Mouse (Mus musculus): ENCODE measurements around the gene Rundc3a.

Gene Rundc3a

DNA sequence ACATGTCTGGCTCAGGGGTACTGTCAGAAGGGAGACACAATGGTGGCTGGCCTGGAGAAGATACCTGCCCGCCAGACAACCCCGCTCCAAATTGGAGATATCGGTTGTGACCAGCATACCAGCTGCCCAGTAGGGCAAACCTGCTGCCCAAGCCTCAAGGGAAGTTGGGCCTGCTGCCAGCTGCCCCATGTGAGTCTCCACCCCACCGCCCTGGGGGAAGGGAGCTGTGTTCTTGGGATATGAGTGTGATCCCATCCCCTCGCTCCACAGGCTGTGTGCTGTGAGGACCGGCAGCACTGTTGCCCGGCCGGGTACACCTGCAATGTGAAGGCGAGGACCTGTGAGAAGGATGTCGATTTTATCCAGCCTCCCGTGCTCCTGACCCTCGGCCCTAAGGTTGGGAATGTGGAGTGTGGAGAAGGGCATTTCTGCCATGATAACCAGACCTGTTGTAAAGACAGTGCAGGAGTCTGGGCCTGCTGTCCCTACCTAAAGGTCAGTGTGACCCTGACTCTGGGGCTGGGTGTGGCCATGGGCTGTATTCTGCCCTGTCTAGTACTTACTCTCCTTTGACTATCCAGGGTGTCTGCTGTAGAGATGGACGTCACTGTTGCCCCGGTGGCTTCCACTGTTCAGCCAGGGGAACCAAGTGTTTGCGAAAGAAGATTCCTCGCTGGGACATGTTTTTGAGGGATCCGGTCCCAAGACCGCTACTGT is 42.7 kb downstream of the Rundc3a start:
- DNase-seq = peak; percentile 50

DNA sequence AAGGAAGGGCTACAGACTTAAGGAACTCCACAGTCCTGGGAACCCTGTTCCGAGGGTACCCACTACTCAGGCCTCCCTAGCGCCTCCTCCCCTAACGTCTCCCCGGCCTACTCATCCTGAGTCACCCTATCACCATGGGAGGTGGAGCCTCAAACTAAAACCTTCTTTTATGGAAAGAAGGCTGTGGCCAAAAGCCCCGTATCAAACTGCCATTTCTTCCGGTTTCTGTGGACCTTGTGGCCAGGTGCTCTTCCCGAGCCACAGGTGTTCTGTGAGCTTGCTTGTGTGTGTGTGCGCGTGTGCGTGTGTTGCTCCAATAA is 43.2 kb downstream of the Rundc3a start:
- no peak for DNase-seq

DNA sequence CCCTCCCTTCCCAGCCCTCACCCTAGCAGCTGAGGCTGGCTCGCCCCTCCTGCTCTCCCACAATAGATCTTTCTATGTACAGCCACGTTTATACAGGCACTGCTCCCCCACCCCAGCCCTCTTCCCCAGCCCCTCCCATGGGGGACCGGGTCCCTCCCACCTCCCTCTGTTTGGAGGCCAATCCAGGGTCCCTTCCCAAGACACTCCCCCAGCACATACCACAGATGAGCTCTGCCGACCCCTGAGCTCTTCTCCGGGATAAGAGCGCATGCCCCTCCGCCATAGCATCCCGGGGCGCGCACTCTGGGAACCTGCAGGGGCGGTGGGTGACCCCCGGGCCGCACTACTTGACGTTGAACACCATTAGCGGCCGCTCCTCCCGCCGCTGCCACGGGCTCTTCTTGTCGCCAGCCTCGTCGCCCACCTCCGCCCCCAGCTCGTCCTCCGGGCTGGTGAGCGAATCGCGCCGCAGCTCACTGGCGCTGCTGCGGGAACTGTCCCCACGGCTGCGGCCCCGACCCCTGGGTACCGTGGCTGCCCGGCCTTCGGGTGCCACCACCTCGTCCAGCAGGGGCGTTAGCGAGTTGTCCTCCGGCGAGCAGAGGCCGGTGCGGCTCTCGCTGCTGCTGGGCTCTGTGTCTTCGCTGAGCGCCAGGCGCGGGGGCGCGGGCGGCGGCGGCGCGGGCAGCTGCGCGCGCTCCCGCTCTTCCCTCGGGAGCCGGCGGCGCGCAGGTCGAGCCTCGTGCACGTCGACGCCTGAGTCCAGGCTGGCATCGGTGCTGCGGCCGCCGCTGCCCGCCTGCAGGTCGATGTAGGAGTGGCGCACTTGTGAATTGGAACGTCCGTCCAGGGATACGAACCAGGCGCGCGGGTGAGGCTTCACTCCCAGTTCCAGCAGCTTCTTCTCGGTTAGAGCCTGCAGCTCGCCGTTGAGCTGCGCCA is 44.2 kb downstream of the Rundc3a start:
- peak; percentile 66 for DNase-seq

DNA sequence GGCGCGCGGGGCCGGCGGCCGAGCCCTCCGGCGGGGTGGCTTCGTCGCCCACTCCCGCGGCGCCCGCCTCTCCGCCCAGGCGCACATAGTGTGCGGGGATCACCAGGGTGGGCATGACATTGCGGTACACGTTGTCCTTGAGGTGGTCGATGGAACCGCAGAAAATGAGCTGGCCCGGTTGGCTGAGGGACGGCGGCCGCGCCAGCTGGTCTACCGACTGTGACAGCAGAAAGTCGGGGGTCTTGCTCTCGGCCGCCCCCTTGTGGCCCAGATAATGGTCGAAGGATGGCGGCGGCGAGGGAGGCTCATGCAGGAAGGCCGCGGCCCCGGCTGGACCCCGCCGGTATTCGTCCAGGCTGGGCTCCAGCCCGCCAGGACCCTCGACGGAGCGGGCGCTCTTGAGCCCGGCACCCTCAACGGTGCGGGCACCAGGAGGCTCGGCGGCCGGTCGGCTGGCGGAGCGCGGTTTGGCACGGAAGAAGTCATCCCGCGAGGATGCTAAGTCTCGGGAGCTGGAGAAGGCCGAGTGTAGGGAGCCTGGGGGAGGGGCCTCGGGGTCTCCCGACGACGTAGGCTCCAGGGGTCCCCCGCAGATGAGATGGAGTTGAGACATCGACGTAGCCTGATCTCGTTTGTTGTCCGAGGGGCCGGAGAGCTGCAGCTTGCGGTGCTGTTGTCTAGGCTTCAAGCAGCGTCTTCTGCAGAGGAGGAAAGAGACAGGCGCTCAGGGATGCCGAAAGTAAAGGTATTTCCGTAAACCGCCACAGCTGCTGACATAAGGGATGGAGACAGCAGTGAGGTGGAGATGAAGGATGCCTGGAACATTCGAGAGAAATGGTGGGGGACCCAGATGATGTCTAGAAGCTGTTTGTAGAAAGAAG is 45.2 kb downstream of the Rundc3a start:
- DNase-seq = peak; percentile 96

DNA sequence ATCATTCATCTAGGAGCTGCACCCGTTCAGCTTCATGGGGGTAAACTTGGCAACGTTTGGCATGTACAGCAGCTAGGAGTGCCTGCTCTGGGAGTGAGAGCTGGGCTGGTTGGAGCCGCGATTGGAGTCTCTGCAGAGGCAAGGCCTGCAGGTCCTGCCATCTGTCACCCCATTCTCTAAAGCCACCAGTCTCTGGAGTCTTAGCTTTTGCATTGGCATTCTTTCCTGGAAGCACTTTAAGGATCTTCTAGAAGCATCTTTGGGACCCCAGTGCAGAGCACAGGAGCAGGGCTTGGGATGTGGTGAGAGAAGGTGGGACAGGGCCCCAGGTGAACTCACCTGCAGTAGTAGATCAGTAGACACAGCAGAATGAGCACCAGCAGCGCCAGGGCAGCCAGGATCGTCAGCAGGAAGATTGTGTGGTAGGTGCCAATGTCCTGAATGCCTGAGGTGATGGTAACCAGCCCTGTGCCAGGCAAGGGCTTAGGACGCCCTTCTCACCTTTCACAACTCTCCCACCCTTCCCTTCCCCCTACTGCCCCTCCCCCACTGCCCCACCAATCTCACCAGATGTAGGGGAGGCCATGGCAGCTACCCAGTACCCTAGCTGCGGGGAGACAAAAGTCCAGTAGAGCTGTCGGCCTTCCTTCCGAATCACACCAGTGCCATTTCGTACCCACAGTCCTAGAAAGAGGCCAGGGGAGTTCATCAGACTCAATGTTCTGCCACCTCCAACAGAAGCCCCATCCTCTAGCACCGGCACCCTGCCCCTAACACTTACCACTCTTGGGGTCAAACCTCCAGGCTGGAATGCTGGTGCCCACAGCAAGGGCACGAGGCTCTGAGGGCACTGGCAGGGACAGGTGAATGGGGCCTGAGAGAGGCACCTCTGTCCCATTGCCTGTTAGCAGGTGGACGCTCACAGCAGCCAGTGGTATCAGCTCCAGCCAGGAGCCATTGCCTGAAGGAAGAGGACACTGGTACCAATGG is 46.2 kb downstream of the Rundc3a start:
- DNase-seq = no peak

DNA sequence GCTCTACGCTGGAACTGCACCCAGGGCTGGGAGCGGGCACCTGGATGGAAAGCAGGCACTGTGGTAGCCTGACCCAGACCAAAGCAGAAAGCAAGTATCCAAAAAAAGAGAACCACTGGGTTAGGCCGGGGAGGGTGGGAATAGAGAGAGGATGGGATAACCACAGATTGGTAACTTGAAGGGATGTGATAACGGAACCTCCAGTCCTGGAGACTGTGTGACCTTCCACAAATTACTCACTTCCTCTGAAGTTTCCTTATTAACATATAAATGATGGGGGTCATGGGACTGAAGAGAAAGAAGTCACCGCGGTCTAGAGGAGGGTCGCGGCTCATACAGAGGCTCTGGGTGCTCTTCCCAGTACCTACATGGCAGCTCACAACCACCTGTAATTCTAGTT is 47.1 kb downstream of the Rundc3a start:
- no peak for DNase-seq

DNA sequence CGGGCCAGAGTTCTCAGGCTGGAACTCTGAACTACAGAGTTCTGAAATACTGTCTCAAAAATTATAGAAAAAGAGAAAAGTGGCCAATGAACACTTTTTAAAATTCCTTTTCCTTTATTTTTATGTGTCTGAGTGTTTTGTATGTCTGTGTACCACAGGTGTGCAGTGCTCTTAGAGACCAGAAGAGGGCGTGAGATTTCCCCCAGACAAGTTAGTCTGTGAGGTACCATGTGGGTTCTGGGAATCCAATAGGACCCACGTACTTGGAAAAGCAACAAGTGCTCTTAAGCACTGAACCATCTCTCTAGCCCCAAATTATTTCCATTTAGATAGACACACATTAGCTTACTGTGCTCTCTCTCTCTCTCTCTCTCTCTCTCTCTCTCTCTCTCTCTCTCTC is 48.2 kb downstream of the Rundc3a start:
- DNase-seq = no peak

DNA sequence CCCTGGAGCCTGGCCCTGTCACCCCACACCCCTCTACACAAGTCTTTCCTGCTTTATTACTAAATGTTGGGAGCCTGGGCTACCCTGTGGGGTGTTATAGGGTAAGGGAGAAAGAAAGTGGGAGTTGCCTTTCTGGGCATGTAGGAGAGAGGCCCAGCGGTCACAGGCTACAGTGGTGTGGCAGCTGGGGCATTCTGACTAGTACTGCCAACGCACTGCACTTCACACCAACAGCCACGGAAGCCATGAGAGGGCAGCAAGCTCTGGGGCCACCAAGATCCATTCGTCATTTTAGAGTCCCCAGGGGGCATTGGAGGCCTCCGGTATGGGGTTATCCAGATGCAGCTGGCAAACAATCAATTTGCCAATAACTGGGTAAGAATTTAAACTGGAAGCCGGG is 48.9 kb downstream of the Rundc3a start:
- no peak for DNase-seq

DNA sequence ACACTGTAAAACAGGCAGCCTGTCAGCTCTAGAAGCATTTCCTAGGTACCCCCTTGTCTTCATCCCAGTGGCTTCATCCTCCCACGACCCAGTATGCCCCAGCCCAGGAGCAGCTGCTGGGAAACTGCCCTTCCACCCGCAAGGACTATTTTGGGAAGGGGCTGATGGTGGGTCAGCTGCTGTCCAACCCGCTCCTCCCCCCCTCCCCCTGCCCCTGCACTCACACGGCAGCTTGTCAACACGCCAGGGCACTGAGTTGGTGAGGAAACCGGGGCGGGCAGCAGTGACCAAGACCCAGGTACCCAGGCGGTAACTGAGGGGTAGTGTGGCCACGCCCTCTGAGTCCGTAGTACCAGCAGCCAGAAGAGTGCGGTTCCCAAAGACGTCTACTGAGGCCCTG is 50.5 kb downstream of the Rundc3a start:
- DNase-seq = no peak

DNA sequence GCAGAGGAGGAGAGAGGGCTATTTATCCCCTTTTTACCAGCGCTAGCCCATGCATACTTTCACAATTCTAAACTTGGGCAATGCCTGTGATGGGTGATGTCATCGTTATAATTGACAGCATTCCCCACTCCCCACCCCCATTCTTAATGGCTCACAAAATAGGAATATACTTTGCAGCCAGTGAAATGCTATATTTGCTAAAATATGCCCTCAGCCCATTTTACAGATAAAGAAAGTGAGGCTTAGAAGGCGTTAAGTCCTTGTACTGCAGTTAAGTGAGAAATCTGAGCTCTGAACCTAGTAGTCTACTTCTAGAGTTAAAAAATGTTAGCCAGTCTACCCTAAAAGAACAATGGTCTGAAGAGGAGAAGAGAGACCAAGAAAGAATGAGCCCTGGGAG is 51.1 kb downstream of the Rundc3a start:
- no peak for DNase-seq

DNA sequence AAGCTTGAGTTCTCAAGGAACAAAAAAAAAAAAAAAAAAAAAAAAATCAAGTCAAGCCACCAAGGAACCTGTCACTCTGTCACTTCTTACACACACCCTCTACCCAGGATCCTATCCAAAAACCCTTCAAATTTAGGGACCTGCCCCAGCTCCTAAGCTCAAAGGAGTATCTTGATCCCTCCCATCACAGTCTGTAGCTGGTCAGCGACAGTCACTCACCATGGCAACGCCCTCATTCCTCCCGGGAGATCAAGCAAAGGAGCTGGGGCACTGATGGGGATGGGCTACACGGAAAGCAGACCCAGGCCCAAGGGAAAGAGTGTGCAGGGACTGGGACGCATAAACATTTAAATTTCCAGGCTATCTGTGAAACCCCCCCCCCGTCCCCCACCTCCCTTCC is 51.6 kb downstream of the Rundc3a start:
- no peak for DNase-seq

DNA sequence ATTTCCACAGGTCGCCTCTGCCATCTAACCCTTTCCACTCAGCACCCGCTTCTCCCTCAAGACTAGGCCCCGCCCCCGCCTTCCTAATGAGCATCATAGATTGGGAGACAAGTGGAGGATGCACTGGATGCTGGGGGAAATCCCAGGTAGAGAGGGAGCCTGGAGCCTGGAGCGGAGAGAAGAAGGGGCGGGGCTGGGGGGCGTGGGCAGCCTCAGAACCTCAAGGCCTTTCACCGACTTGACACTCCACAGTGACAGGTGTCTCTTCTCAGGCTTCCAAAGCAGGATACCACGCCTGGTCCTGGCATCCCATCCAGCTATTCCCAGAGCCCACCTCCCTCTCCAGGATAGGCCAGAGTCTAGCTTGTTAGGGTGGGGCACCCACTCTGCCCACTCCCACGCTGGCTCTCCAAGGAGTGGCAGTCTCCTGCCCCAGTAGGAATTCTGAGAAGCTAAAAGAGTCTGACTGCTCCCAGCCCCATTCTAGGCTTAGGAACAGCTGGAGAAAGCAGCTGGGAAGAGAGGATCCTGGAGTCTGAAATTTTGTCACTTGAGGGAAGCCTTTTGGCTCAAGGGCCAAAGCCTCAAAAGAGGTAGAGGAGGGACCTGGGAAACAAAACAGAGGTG is 52.2 kb downstream of the Rundc3a start:
- no peak for DNase-seq

DNA sequence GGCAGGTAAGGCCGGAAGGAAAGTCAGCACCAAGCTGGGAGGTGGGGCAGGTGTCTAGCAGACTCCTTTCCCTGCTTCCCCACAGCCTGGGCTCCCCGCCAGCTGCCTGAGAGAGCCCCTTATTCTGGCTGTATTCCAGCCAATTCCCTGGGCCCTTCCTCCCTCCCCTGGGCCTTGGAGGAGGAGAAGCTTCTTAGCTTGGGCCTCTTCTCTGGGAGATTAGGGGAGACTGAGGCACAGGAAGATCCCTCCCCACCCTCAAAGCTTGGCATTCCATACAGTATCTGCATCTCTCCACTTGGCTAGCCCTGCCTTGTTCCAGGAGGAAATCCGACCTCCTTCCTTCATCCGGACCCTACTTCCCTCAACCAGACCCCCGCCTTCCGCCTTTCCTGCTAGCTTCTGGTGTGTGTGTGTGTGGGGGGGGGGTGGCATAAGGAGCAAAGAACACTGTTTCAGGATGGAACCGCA is 52.7 kb downstream of the Rundc3a start:
- peak; percentile 76 for DNase-seq

DNA sequence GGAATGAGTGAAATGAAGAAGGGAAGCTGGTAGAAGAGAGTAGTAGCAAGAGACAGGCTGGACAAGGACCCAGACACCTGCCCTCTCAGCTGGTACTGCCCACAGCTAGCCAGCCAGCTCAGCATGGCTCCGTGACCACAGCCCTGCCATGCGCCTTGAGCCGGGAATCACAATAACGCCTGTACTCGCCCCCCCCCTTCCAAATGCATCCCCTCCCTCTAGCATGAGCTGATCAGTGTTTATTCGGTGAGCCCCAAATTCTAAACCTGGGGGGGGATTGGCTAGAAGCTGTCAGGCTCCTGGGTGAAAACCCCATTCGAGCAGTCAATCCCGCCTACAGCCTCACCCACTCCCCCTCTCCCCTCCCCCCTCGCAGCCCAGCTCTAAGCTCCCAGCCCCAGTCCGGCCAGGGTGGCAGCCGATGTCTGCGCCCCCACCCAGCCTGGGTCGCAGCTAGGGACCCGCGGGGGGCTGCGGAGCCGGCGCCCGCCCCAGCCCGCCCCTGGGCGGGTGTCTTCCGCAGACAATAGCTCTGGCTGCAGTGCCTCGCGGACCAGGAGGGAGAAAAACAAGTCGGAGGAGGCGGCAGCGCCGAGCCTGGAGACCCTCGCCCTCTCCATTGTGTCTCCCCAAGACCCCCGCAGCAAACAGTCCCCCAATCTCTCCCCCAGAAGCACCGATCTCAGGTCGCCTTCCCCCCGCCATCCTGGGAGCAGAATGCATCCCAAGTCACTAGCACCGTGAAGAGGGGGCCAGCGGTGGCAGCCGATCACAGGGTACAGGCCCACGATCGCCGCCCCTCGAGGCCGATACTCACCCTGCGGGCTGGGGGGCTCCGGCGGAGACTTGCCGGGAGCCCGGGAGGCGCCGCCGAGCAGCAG is 53.6 kb downstream of the Rundc3a start:
- peak; percentile 70 for DNase-seq

DNA sequence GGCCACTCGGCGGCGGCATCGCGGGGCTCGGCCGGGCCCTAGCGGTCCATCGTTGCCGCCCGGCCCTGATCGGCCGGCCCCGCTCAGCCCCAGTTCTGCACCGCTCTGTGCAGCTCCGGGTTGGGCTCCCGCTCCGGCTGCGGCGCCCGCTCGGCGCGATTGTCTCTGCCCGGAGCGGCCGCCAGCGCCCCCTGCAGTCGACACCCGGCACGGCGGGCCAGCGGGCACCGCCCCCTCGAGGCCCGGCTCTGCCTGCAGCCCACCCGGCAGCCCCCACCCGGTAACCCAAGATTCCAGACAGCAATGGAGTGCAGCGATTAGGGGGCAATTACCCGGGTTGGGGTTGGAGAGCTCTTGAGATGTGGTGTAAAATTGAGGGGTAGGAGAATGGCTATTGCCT is 54.3 kb downstream of the Rundc3a start, which contains the start of gene Fam171a2:
TSS of gene Fam171a2 (minus strand) at position 186 of the 400 bp plus-strand sequence.
- peak; percentile 93 for DNase-seq

DNA sequence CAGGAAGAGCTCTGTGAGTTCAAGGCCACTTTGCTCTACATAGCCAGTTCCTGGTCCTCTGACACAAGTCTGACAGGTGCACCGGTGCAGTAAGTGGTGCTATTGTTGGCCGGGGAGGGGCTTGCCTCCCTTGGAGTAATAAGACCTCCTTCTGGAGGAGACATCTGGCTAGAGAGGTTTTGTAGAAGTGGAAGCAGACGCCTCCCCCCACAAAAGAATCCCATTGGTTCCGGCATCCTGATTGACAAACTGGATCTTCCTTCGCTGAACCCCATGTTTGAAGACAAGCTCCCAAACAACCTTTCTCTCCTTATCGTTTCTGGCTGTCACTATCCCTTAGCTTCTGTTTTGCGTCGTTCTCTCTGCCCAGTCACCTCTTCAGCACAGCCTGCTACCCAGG is 55.1 kb downstream of the Rundc3a start:
- DNase-seq = no peak

DNA sequence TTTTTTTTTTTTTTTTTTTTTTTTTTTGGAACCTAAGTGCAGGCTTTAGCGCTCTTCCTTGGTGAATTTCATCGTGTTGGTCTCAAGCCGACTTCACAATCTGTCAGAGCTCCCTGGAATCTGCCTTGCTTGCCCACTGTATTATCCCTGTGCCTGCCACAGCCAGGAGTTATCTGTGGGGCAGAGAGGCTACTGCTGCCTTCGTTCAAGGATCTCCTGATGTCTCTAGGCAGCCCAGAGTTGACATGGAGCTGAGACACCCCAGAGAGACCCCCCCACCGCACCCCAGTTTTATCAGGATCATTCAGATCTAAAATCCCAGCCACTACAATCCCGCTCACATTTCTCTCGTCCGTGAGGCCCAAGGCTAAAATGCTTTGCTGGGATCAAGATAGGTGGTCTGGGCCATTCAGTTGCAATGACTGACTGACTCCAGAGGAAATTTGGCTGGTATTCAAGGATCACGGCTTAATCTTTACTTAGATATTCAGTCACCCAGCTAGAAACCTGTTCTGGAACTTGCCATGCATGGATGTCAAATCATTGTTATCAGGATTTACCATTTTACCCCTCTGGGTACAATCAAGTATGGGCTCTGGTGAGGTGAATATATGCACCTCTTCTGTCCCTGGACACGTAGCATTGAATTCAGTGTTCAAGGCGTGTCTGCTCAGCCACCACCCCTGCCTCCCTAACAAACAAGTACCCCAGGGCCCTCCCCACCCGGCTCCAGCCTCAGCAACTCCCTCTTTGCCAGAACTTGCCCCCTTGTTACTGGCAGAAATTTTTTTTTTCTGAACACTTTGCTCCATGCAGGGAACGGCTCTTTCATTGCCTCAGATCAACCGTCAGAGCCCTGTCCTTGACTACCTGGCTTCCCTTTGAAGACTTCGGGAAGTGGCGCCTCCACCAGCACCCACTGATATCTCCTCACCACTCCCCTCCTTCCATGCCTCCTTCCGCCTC is 56.1 kb downstream of the Rundc3a start:
- no peak for DNase-seq
